Mouse (Mus musculus): Measurements from ENCODE around the gene Lad1.

Lad1 gene

DNA sequence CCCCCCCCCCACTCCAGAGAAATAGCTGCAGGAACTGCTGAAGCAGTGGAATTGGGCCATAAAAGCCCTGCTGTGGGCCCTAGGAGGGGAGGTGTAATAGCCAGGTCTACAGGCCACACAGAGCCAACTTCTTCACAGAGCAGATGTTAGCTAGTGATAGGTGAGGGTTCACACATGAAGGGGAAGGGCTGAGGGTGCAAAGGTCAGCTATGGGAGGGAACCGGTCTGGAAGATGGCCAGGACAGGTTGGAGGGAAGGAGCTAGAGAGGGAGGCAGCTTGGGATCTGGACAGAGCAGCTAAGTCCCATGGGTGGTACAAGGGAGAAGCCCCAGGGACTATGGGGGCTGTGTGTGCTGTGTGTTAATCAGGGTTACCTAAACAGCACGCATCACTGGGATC is 8.2 kb upstream of the Lad1 start:
- no peak for DNase-seq

DNA sequence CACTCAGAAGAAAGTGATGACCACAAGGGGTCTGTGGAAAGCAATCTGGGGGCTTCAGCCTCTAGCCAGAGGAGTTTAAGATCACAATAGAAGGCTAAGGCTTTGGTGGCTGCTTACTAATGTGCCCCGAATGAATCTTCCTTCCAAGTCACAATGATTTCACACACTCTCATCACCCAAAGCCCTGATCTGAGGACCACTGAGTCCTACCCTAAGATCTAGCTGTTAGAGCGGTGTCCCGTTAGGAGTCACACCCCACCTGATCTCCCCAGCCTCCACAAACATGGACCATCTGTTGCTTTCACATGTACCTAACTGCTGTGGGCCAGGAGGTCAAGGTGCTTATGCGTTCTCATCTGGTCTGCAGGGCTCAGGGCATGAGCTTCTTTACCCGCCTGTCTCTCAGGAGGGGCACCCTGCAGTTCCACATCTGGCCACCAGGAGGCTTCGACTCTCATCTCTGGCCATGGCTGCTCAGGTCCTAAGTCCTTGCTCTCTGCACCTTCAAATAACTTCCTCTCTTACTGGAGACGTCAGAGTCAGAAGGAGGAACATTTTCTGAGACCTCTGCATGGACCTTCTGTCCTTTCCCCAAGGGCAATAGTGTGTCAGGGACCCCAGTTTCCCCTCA is 7.3 kb upstream of the Lad1 start:
- peak; percentile 56 to 83 for DNase-seq

DNA sequence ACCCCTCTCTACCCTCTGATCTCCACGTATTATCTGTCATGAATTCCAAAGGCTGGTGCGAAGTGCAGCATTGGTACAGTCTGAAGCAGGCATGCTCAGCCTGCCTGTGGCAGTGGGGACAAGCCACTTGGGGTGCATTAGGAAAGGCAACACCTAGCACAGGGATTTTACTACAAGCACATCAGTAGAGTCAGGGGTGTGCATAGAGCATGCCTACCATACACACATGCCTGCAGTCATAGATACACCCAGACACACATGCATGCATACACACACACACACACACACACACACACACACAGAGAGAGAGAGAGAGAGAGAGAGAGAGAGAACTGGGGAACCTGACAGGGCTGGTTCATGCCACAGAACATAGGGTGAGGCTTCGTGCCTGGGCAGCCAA is 6.2 kb upstream of the Lad1 start:
- no peak for DNase-seq

DNA sequence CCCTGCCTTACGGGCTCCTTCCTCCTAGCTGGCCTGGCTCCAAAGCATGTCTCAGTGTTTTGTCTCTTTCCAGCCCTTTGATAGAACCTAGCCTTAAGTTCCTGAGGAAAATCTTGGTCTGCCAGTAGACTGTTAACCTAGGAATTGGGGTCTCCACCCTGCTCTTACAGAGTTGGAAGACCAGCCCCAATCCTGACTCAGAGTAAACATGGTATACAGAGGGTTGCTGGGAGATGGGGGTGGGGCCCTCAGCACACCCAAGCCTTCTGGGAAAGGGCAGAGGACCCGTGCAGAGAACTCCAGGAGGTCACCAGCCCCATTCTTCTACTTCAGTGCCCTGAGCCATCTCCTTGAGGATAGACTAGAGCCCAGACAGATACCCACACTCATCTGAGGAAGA is 5.8 kb upstream of the Lad1 start:
- DNase-seq, result no peak

DNA sequence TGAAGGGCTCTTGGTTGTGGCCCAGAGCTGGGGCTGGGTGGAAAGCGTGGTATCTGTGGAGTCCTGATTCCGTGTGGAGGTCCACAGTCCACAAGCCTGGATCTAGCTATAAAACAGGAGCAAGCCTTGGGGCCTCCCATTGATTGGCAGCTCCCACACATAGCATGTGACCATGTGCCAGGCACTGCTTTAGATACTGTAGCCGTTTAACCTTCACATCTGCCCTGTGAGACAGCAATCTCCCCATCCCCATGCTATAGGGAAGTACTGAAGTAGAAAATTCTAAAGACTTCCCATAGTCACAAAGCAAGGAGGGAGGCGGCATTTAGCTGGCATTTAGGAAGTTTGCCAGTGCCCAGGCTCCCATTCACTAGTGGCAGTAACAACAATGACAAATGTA is 5.3 kb upstream of the Lad1 start:
- no peak for DNase-seq

DNA sequence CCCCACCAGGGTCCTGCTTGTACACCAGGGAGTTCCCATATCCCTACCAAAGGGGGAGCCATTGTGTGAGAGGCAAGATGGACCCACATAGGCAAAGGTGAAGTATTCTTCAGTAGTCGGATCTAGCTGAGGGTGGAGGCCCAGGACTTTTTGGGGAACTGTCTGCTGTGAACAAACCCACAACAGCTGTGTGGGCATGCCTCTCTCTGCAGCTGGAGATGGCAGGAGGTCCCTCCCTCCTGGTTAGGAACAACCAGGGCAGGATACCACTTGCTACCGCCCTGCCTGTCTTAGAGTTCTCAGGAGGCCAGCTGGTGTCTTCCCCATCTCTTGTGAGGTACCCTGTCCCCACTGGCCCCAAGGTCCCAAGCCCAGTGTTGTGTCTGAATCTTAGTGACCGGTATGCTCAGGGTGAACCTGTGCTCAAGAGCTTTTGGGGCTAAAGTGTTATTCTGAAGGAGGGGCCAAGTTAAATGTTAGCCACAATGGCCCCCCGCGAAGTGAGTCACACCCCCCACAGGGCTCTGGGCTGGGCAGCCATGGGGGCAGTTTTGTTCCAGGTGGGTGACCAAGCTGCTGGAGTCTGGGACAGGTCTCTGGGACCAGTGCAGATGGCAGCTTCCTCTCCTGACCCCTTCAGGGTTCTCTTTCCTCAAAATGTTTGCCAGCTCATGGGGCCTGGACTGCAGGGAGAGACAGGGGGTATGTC is 4.6 kb upstream of the Lad1 start:
- no peak for DNase-seq

DNA sequence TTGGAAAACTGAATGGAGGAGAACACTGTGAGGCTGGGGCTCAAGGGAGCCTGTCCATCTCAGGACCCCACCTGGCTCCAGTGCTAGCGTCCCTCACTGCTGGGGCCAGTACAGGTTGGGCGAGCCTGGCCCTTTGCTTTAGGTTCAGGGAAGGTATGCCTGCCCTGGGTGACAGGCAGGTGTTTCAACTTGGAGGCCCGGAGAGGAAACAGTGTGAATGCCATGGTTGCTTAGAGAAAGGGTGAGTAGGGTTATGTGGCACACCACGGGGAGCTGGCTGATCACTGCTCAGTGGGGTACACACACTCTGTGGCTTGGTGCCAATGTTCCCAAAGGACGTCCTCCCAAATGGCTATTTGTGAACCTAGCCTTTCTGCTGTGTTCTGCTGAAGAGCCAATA is 3.9 kb upstream of the Lad1 start:
- no peak for DNase-seq

DNA sequence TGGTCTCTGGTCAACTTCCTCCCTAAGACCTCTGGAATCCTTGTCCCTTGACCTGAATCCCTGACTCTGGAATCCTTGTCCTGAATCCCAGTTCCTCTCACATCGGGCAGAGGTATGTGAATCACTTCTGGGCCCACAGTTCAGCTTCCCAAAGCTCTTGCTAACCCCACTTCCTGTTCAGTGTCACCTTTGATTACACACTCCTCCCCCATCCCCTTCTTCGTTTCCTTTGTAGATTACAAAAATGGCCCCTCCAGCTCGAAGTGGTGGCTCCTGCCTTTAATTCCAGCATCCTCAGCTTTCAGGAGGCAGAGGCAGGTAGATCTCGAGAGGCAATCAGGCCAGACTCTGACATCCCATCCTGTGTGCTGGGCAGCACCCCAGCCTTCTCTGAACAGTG is 803 bp upstream of the Lad1 start:
- no peak for DNase-seq

DNA sequence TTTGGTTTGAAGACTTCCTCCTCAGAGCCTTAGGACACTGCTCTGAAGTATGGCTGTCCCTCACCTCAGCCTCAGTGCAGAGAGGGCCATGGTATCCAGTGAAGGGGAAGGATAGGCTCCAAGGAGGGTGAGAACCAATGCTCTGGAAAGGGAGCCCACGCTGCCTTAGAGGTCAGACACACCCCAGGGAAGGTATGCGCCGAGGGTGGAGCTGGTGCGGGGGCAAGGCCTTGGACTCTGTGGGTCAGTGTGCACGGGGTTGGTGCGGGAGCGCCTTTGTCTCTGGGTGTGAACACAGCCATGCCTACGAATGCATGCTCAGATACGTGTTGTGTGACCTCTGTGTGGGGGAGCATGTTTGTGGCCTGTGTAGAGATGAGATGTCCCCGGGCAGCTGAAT is 1.7 kb downstream of the Lad1 start:
- DNase-seq, result no peak

DNA sequence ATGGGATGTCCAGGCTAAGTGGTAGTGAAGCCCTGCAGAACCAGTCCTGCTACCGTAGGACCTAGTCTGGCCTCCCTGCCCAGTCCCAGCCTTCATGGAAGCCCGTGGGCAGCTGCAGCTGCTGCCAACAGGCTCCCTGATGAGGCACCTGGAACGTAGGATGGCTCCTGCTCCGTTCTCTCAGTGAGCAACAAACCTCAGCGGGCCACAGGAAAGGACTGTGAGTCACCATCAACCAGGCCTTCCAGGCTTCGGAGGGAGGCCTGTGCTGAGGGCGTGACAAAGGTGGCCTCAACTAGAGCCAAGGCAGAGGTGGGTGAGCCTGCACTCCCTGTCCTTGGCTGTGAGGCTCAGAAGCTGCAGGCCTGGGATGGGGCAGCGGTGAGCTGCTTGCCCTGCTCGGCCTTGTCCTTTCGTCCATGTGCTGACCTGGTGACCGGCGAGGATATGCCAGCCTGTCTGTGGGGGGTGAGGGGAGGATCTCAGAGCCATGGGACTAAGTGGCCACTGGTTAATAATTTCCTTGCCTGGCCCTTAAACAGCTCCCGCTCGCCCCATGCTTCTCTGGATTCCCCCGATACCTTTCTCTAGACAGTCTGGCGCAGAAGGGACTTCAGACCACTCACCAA is 2.5 kb downstream of the Lad1 start:
- no peak for DNase-seq

DNA sequence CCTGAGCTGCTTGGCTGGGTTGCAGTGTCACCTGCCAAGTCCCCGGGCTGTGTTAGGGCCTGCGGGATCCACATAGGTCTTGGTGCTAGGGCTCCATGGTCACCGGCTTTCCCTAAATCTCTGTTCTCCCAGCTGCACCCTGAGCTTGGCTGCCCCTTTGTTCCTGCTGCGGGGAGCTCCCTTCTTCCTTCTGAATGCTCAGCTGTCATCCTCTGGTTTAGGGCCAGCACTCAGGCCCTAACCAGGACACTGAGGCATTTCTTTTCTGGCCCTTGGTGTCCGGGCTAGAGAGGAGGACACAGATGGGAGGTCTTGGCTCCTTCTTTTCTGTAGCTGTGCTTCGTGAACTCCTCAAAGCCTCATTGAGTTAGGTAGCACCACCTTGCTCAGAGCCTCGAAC is 3.4 kb downstream of the Lad1 start:
- no peak for DNase-seq

DNA sequence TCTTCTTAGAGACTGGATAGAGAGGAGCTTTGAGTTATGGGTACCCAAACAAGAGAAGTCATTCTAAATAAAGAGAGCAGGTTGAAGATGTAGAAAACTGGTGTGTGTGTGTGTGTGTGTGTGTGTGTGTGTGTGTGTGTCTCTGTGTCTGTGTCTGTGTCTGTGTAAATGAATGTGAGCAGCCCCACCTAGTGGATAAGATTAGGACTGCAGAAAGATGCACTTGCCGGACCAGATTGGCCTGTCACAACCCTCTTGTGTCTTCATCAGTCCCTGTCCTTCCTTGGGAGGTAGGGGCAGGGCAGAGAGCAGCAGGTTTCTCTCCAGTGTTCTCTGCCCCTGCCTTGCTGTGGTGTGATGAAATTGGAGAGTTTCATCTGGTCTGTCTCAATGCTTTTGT is 10.5 kb downstream of the Lad1 start:
- no peak for DNase-seq

DNA sequence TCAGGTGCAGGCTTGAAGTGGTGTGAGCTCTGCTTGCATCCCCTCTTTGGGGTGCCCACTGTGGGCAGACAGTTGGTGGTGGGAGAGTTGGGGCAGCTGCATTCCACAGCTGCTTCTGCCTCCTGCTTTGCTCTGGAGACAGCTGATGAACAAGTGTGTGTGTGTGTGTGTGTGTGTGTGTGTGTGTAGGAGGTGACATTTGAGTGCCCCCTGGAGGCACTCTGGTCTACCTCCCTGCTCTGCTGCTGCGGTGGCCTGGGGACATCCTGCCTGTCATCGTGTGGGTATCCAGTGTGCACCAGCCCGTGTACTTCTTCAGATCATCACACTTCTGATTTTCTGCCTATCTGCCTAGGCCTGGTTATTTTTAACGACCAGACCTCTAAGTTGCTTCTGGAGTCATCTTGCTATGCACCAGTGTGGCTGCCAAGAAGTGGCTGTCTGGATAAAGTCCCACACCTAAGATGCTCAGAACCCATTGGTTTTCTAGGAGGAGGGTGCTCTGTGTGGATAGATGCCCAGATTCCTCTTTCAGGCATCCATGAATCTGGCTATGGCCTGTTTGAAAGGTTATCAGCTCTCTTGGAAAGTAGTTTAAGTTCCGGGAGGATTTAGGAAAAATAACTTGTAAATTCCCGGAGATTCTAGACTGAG is 15.9 kb downstream of the Lad1 start:
- no peak for DNase-seq

DNA sequence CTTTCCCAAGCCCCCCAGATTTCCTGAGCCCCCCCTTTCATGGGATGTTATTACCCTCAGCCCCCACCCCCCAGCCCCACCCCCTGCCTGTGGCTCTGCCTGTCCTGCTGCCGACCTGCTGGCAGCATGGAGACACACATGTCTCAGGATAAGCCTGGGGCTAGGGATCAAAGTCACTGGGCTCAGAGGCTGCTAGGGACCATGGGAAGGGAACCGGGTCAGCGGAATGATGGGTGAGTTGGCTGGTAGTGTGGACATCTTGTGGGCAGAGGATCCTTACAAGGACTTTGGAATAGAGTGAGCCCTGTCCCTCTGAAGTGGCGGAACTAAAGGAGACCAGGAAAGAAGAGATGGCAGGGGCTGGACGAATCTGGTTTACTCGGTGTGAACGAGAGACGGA is 16.6 kb downstream of the Lad1 start:
- no peak for DNase-seq

DNA sequence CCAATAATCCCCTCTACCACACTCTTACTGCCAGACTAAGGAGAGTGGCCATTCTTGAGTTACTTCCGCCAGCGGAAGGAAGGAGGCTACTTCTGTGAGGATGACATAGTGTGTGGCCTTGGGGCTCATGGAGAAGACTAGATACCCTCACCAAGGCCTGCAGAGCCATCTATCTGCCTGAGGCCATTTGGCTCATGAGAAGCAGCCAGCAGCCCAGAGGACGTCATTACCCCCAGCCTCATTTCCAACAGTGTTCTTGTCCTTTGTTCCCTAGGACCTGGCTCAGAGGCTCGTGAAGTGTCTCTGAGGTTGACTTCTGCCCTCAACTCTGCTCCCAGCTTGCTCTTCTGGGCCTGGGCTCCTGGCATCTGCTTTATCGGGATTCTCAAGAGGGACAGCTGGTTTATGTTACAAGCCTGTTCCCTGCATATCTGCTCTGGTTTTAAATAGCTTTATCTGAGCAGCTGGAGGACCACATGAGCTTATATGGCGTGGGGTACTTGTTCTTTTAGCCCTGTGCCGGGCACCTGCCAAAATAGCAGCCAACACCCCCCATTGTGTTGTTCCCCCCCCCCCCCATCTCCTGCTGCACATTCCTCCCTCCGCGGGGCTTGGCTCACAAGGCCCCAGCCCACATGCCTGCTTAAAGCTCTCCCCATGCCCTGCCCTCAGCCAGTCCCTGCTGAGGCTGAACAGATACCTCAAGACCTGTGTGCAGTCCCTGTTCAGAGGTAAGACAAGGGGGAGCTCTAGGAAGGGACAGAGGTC is 17.5 kb downstream of the Lad1 start, which contains the start of gene Tnnt2:
Gene Tnnt2, plus strand, starts transcription at position 639 of the 768 bp plus-strand sequence.
- no peak for DNase-seq

DNA sequence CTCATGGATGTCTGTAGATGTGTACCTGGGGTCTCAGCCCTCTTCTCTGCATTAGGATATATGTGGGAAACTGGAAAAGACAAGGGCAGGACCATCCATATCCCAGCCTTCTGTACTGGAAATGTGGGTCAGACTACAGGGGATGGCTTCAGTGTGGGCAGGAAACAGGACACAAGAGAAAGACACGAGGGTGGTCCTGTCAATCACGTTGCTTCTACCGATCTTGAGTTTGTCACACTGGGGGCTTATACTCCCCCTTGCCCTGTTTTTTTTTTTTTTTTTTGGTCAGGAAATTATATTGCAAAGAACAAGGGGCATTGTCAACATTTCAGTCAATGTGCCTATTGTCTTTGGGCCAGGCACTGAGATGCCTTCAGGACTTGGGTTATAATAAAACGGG is 20.2 kb downstream of the Lad1 start:
- DNase-seq, result no peak

DNA sequence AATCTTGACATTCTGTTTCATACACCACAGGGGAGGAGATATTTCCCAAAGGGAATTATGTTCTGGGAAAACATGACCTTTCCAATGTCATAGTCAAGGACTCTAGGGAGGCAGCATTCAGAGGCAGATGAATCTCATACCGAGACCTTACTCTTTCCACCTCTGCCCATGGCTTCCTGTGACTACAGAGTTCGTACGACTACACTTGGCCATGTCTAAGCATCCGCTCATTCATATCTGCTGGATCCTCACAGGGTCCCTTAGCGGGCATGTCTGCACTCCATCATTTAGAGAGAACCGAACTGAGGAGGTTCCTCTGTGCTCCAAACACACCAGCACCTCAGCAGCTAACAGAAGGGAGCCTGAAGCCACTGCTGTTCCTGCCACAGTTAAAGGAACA is 20.7 kb downstream of the Lad1 start:
- no peak for DNase-seq

DNA sequence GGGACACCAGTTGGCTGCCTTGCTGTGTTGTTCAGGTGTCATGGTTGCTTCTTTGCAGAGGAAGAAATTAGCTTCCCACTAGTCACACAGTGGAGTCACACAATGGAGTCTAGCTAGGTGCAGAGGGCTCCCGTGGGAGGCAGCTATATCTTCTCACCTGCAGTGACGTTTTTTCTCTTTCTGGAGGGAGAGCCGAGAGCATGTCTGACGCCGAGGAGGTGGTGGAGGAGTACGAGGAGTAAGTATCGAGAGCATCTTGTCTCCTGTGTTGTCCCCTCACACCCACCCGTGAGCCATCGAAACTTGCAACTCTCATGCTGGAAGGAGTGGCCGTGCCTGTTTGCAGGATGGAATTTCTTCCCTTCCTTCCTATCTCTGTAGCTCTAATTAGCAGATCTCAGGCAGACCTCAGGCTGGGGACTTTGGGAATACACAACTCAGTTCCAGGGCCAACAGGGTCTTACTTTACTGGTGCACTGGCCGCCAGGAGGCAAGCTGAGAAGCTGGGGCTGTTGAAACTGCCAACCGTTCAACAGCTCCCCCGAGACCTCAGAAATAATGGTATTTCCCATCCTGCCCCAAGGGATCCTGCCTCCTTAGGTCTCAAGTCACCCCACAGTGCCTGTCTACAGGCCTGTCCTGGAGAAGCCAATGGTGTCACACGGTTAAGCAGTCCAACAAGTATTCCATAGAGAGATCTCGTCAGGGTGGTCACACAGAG is 22.4 kb downstream of the Lad1 start:
- no peak for DNase-seq

DNA sequence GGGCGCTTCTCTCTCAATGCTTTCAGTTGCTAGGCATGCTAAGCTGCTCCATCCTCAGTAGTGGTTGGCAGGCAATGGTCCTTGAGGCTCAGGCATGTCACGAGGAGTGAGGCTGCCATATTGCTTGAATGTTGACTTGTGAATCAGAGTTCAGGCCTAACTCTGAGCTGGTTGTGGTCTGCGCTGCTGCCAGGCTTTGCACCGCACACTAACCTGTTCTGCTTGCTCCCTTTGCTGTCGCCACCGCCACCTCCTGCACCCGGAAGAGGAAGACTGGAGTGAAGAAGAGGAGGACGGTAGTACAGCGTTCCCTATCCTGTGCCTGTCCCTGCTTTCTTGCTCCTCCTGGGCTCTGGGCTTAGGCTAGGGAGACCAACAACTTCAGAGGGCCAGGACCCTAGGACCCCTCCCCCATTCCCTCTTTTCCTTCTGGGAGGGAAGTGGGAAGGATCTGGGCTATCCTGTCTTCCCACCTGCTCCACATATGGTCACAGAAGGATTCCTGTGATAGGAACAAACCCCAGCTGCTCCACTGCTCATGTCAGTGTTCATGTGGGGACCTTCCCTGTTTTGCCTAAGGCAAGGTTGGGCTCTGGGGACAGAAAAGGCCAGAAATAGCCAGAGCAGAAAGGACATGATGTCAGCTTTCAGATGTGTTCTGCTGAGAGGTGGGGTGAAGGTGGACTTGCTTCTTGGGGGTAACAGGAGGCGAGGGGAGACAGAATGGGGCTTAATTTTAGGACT is 25.3 kb downstream of the Lad1 start:
- DNase-seq, result no peak

DNA sequence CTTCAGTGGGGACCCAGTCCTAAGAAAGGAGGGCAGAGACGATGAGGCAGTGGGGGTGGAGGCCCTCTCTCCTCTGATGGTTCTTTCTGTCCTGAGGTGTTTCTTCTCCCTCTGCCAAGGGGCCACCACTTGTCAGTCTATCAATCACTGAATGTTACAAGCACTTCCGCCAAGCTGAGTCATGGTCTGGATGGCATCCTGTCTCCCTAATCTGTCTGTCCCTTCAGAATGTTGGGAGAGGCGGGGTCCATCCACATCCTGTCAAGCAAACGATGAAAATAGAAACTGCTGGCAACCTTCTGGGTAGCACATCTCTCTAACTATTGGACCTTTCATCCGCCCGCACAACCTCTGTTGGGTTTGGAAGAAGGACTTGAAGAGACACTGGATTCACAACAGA is 26.1 kb downstream of the Lad1 start:
- no peak for DNase-seq

DNA sequence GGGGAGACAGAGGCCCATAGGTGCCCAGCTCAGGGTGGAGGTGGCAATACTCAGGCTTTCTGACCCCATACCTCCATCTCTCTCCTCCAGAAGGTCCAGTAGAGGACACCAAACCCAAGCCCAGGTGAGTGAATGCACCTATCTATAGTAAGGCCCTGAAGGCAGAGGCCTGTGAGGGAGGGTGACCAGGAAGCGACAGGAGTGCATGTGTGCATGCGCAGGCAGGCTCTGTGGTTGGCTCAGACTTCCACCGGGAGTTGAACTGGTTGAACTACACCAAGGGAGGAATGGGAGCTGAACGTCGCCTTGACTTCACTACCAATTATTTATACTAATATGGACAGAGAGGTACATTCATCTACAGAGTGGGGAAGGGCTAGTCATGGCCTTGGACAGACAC is 28.2 kb downstream of the Lad1 start:
- DNase-seq, result no peak

DNA sequence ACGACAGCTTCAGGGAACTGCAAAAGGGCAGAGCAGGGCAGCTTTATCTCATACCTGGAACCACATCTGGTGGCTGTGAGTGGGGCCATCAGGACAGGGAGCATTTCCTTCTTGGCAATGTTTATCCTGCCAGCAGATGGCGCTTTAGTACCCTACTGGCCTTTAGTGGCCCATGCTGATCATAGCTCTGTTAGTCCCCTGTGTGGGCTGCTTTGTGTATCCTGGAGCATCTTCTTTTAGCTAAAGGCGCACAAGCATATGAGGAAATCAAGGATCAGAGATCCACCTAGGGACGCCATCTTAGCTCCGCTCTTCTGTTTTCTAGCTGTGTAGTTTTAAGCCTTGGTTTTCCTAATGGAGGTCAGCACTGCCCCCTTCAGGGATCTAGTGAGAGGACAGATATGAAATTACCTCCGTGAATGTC is 28.8 kb downstream of the Lad1 start:
- DNase-seq, result peak in 1 of 2 experiments; percentile 28
